Mouse (Mus musculus): ENCODE data around the gene Dbf4. TPM values are rescaled to one million over a fixed set of nuclear protein-coding genes. Genes with fewer than 3 reads are reported as not detected.

Dbf4 gene
- 0.78 TPM for polyA plus RNA-seq (2015; fragmentation: Illumina TruSeq; extraction: RNeasy Lipid Tissue Mini Kit (QIAGEN cat#74804); ENCODE audit: insufficient read depth, low read depth, low replicate concordance)

DNA sequence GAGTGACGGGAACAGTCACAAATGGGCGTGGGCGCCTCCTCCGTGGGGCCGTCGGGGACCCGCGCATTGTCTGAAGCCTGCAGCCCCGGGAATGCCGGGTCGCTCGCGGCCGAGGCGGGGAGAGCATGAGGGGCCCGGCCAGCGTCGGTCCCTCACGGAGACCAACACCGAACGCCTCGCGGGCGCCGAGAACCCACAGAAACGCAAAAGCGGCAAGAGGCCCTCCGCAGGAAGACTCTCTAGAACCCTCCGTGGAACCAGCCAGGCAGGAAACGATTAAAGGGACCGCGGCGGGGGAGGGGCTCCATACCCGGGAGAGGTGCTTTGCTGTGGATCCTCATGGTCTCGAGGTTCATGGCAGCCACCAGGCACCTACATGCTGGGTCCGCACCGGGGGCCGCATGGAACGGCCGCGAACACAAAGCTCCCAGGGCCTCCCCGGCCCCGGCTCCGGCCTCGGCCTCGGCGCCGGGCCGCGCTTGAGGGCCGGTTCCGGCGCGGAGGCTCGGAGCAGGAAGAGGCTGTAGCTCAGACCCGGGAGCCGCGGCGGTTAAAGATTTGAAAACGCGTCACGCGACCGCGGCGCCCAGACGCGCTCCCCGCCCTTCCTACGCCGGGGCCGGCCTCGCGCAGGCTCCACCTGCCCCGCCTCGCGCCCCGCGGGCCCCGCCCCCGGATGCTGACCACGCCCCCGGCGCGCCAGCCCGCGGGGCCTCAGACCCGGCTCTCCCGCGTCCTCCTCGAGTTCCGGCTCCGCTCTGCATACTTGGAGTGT is at the start of gene Dbf4, which contains the start of gene Slc25a40:
Dbf4 (minus strand) TSS at position 560 of the 775 bp plus-strand sequence.
Slc25a40 (plus strand) TSS at position 694 of the 775 bp plus-strand sequence.

DNA sequence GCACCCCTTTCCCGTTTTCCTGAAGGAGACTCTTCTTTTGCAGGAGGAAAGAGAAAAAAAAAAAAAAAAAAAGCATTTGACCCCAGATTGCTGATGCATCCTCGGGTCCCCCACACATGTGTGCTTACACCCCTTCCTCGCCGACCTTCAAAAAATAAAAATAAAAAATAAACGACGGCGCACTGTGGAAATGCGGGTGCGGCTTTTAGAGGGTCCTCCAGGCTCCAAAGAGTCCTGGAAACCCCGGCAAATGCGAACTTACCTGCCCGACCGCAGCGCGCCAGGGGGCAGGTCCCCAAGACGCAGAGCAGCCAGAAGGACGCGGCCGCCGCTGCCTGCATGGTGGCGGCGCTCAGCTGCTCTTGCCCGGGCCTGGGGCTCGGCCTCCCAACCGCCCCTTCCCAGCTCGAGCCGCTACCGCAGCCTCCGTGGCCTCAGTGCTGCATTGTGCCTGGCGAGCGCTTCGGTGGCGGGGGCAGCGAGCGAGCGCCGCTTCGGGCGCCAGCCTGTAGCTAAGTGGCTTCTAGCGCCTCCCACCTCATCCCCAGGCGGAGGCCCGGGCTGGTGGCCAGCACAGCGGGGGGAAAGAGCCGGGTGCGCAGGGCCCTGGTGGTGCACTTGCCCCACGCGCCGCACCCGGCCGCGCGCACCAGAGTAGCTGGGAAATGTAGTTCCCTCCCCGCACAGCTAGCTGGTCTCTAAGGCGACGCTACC is 54.7 kb downstream of the Dbf4 start, which contains the start of gene Adam22:
Adam22 (minus strand) TSS at position 547 of the 714 bp plus-strand sequence.

Other genes with a start within 250 kb of the Dbf4 start
- gene Adam22, start 54.6 kb downstream of the Dbf4 start, polyA plus RNA-seq (2015; fragmentation: Illumina TruSeq; extraction: RNeasy Lipid Tissue Mini Kit (QIAGEN cat#74804); ENCODE audit: insufficient read depth, low read depth, low replicate concordance) = 1.6 TPM
- gene Slc25a40, start 134 bp upstream of the Dbf4 start, polyA plus RNA-seq (2015; fragmentation: Illumina TruSeq; extraction: RNeasy Lipid Tissue Mini Kit (QIAGEN cat#74804); ENCODE audit: insufficient read depth, low read depth, low replicate concordance) = 3.2 TPM
- 1.3 TPM for gene Rundc3b, start 200.2 kb upstream of the Dbf4 start, polyA plus RNA-seq (2015; fragmentation: Illumina TruSeq; extraction: RNeasy Lipid Tissue Mini Kit (QIAGEN cat#74804); ENCODE audit: insufficient read depth, low read depth, low replicate concordance)
- gene Abcb1a, start 237.4 kb upstream of the Dbf4 start, polyA plus RNA-seq (2015; fragmentation: Illumina TruSeq; extraction: RNeasy Lipid Tissue Mini Kit (QIAGEN cat#74804); ENCODE audit: insufficient read depth, low read depth, low replicate concordance) = 5.2 TPM